Mouse (Mus musculus): ENCODE measurements at regions not wholly inside any gene's neighbourhood (a gene's known extent, or its start where the extent isn't known, plus 50 kb on each side); places are given as distances from the start of the nearest gene placed in this dataset.

DNA sequence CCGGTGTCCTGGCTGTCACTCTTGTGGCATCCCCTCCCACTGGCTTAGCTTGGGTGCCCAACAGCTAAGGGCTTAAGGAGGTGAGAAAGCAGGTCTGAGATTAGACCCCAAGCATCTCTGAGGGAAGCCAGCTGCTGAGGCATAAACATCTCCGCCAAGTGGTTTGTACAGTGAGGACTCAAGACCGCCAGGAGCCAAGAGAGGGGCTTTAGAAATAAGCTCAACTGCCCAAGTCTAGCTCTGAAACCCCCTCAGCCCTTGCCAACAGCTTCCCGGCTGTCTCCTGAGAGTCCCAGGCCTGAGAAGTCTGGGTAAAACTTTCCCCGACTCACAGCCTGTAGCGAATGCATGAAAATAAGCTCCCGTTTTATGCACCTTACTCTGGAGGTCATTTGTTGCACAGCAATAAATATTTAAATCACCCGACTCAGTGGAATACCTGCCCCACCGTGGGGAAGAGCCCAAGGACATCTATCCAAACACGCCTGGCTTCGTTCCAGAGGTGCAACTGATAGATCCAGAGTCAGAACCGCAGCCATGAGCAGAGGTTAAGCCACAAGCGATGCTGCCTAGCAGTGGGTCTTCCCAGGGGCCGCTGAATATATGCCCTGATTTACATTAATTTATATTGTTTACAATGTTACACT, 100.1 kb upstream of the Slc44a1 start:
- Histone ChIP-seq H3K4me3 (replicated peaks) (no peak overlapping the region), H3K9ac (no peak overlapping the region), H3K36me3 (replicated peaks) (no peaks in the 10 kb centered on the region), H3K4me1 (peaks cover 5% of the 10 kb centered on the region; the same call in 1 of the 2 replicates), H3K9me3 (0 out of 2 replicates have a peak, but pooled peaks cover 6% of the 10 kb centered on the region), H3K27ac (no peak overlapping the region), H3K4me2 (no peak overlapping the region), H3K27me3 (no peaks in the 10 kb centered on the region)
- WGBS: 88% methylated on average over 13 of the region's 14 CpGs
- ATAC-seq (ENCODE audit: low FRiP score): no peak

DNA sequence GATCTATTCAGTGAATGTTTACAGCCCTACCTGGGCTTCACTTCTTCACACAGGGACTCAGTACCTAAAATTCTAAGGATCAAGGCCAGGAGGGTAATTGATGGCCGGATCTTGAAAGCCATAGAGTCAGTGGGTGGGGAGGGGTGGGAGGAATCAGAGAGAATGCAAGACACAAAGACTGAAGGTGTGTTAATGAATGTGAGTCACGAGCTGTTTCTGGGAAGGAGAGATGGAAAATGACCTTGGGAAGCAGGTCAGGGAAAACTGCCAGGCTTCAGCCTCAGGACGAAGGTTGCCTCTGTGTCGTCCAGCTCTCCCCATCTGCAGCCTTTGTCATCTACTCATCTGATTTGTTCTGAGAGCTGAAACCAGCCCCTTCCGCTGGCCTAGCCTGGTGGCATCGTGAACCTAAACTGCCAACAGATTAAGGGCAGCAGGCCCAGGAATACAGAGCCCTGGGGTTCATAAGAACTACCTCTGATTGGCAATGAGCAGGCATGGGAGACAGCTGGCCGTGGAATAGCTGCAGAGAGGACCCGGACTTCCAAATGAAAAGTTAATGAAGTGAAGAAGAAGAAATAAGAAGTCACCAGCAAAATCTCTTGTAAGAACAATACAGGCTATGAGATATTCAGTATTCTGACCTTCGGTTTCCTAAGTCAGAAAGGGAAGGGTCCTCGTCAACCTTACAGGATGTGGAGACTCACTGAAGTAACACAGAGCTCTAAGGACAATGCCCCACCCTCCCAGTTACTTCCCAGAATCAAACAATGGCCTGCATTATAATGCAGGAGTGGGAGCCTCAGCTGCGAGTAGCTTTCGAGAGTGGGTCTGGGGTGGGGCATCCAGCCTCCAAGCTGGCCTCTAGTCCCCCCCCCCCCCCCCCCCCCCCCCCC, 100.8 kb upstream of the Slc44a1 start:
- H3K27me3 ChIP-seq: no peaks in the 10 kb centered on the region
- 53% methylated on average over 12 of the region's 12 CpGs for WGBS
- H3K27ac ChIP-seq: 0 out of 2 replicates have a peak overlapping the region, but pooled peaks have one; percentile 43

DNA sequence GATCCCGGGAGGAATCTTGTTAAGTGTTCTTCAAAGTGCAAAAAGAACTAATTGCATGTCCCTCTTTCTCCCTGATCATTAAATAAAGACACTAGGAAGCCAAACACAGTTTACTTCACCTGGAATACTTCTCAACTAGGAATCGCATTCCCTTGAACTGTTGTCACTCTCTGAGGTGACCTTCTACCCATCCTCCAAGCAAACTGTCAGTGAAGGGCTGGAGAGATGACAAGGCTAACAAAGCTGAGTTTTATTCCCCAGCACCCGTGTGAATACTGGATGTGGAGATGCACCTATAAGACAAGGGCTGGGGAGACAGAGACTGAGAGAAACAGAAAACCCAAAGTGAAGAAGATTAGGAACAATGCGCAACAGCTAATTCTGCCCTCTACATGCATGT, 101.7 kb upstream of the Slc44a1 start:
- no peak for ATAC-seq (ENCODE audit: low FRiP score)
- no peak overlapping the region for H3K4me3 ChIP-seq (replicated peaks)
- no peaks in the 10 kb centered on the region for H3K36me3 ChIP-seq (replicated peaks)
- no peak overlapping the region for H3K9ac ChIP-seq
- H3K4me2 ChIP-seq: no peak overlapping the region
- H3K9me3 ChIP-seq: 0 out of 2 replicates have a peak, but pooled peaks cover 6% of the 10 kb centered on the region
- H3K27ac ChIP-seq: no peak overlapping the region
- H3K27me3 ChIP-seq: no peaks in the 10 kb centered on the region
- peaks cover 5% of the 10 kb centered on the region; the same call in 1 of the 2 replicates for H3K4me1 ChIP-seq
- WGBS: 82% methylated on average over 4 of the region's 4 CpGs

More for the DNA sequence above, 100.8 kb upstream of the Slc44a1 start:
- Histone ChIP-seq H3K9me3 (0 out of 2 replicates have a peak, but pooled peaks cover 6% of the 10 kb centered on the region), H3K4me2 (no peak overlapping the region), H3K4me1 (peaks cover 5% of the 10 kb centered on the region; the same call in 1 of the 2 replicates), H3K36me3 (replicated peaks) (no peaks in the 10 kb centered on the region), H3K9ac (no peak overlapping the region), H3K4me3 (replicated peaks) (no peak overlapping the region)
- ATAC-seq (ENCODE audit: low FRiP score): no peak

DNA sequence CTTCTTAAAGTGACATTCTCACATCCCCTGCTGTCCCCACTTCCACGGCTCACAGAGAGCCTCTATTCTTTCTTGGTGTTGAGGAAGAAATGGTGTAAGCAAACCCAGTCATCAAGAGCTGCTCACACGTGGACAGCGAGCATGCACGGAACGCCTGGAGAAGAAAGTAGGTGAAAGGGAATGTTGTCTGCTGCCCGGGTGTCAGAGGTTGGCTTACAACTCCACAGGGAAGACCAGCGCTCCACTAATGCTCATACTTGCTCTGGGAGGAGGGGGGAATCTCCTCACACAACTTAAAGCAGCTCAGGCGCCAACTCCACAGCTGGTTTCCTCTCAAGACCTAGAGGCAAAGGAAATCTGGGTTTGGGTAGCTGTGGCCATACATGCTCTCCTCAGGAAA, 102.4 kb upstream of the Slc44a1 start:
- Histone ChIP-seq H3K27ac (no peak overlapping the region), H3K4me1 (peaks cover 5% of the 10 kb centered on the region; the same call in 1 of the 2 replicates)

DNA sequence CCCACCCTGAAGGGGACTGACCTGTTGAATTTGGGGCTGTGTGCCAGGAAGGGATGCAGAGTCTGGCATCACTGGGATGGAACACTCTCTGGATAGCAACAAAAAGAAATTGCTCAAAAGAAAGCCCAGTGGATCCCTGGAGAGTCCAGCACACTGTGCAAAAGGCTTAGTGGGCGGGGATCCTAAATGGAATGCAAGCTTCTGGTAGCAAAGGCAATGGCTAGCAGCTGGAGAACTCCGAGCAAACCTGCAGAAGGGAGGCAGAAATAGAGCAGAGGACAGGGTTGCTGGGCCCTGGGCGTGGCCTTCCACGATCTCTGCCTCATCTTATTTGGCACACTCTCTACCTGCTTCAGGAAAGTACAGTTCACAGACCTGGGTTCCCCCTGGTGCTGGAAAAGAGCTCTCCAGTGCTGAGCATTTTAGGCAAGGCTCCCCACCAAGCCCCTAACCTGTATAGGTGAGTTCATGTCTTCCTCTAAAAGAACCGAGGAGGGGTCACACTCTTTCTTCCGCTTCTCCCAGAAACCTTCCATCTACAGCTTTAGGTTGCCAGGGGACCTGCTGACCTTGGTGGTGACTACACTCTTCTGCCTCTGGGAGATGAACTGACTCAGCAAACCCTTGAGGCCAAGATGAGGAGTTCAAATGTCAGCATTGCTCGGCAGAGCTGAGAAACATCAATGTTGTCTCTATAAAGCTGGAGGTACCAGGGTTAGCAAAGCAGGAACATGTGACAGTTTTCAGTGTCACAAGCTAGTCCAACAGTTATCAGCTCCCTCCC, 112.6 kb upstream of the Slc44a1 start:
- no peak for ATAC-seq (ENCODE audit: low FRiP score)
- 69% methylated on average over 7 of the region's 7 CpGs for WGBS
- H3K4me3 ChIP-seq (replicated peaks): no peak overlapping the region
- no peaks in the 10 kb centered on the region for H3K9me3 ChIP-seq
- no peaks in the 10 kb centered on the region for H3K36me3 ChIP-seq (replicated peaks)
- H3K4me1 ChIP-seq: no peaks in the 10 kb centered on the region
- no peak overlapping the region for H3K27ac ChIP-seq
- no peak overlapping the region for H3K4me2 ChIP-seq
- H3K9ac ChIP-seq: no peak overlapping the region
- no peaks in the 10 kb centered on the region for H3K27me3 ChIP-seq

More for the DNA sequence above, 102.4 kb upstream of the Slc44a1 start:
- ATAC-seq (ENCODE audit: low FRiP score): no peak
- Histone ChIP-seq H3K4me2 (no peak overlapping the region), H3K9me3 (0 out of 2 replicates have a peak, but pooled peaks cover 6% of the 10 kb centered on the region), H3K27me3 (no peaks in the 10 kb centered on the region), H3K36me3 (replicated peaks) (no peaks in the 10 kb centered on the region), H3K4me3 (replicated peaks) (no peak overlapping the region), H3K9ac (no peak overlapping the region)
- 51% methylated on average over 8 of the region's 8 CpGs for WGBS

DNA sequence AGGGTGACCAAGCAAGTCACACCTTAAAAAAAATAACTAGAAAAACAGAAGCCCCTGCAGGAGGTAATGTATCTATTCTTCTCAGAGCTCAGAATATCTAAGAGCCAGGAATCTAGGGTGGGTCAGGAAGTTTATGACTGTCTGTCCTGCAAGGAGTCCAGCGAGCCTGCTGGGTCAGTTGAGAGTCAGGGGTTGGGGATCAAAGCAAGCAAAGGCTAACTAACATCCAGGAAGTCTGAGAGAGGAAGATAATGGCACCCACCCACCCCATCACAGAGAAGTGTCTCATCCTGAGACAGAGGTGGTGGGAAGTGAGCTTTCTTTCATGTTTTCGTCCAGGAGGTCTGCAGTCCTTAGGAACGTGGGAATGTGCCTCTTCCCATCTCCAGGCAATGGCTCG, 116.4 kb upstream of the Slc44a1 start:
- 87% methylated on average over 4 of the region's 4 CpGs for WGBS
- Histone ChIP-seq H3K4me3 (replicated peaks) (no peak overlapping the region), H3K27ac (no peak overlapping the region), H3K9ac (no peak overlapping the region), H3K4me2 (no peak overlapping the region), H3K27me3 (no peaks in the 10 kb centered on the region), H3K36me3 (replicated peaks) (no peaks in the 10 kb centered on the region), H3K4me1 (no peaks in the 10 kb centered on the region), H3K9me3 (no peaks in the 10 kb centered on the region)
- ATAC-seq (ENCODE audit: low FRiP score): no peak

DNA sequence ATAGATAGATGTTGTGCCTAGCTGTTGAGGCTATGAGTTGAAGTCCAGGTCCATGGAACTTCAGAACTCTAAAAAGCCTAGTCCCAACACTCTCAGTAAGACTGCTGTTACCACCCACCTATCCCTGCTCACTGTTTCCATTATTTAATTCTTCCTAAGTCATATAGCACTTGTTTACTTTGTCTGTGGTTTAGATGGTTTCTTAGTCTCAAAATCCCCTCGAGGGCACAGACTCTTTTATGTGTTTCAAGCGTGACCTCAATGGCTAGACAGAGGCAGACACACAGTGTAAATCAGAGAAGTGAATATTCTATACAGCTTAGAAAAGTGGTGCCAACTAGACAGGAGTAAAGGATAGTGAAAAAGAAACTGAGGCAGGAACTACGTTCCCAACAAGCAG, 117.0 kb upstream of the Slc44a1 start:
- 73% methylated on average over 3 of the region's 3 CpGs for WGBS

DNA sequence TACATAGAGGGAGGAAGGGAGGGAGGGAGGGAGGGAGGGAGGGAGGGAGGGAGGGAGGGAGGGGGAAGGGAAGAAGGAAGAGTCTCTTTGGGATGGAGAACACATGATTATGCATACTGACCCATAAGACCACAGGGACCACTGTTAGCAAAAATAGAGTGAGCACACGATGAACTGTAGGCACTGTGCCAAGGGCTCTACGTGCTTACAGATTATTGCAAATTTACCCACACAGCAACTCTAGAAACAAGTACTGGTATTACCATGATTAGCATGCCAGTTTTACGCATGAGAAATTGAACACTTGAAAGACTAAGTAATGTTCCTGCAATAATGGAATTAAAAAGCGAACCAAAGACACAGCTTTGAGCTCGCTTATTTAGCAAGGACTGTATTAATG, 117.7 kb upstream of the Slc44a1 start:
- H3K27me3 ChIP-seq: no peaks in the 10 kb centered on the region
- no peaks in the 10 kb centered on the region for H3K36me3 ChIP-seq (replicated peaks)
- peaks cover 7% of the 10 kb centered on the region for H3K4me1 ChIP-seq
- no peak overlapping the region for H3K27ac ChIP-seq
- no peak for ATAC-seq (ENCODE audit: low FRiP score)
- H3K4me3 ChIP-seq (replicated peaks): no peak overlapping the region
- no peak overlapping the region for H3K9ac ChIP-seq
- H3K4me2 ChIP-seq: no peak overlapping the region
- no peaks in the 10 kb centered on the region for H3K9me3 ChIP-seq
- 75% methylated on average over 5 of the region's 5 CpGs for WGBS

More for the DNA sequence above, 117.0 kb upstream of the Slc44a1 start:
- H3K9me3 ChIP-seq: no peaks in the 10 kb centered on the region
- H3K4me2 ChIP-seq: no peak overlapping the region
- H3K4me1 ChIP-seq: no peaks in the 10 kb centered on the region
- H3K27me3 ChIP-seq: no peaks in the 10 kb centered on the region
- ATAC-seq (ENCODE audit: low FRiP score): no peak
- no peak overlapping the region for H3K9ac ChIP-seq
- no peak overlapping the region for H3K4me3 ChIP-seq (replicated peaks)
- H3K36me3 ChIP-seq (replicated peaks): no peaks in the 10 kb centered on the region
- H3K27ac ChIP-seq: no peak overlapping the region

DNA sequence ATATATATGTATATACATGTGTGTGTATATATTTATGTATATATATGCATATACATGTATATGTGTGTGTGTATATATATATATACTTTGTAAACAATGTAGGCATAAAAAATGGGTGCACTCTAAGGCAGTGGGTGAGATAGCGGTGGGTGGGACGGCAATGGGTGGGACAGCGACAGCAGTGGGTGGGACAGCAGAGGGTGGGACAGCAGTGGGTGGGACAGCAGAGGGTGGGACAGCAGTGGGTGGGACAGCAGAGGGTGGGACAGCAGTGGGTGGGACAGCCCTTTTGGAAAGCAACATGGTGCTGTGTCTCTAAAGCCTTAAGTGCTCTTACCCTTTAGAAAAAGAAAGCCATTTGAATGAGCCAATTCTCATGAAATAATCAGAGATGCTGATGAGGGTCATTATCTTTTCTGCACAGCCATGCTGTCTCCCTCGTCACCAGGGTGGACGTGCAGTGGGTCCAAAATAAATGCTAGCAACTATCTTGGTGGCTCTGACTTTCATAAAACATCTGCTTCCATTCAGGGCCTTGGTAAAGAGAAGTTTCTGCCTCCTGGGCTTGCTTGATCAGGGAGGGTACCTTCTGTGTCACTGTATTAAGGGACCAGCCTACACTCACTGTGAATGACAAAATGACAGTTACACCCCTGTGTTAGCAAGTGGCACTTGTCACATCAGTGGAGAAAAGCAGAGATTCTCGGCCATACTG, 119.3 kb upstream of the Slc44a1 start:
- H3K9ac ChIP-seq: no peak overlapping the region

DNA sequence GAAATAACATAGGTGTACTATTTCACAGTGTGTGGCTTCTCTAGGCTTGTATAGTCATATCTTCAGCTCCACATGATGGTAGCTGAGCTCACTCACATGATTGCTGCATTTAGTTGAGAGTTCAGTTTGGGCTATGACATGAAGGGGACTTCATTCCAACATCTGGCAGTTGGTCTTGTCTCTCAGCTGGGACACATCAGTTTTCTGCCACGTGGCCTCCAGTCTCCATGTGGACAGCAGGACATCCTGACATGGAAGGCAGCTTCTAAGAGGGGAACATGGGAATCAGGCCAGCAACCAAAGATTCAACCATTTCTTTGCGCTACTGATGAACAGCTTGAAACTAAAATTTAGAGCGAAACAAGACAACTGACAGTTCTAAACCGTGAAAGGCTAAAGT, 121.2 kb upstream of the Slc44a1 start:
- 93% methylated on average over 4 of the region's 4 CpGs for WGBS
- peaks cover 27% of the 10 kb centered on the region for H3K4me1 ChIP-seq
- no peak overlapping the region for H3K4me3 ChIP-seq (replicated peaks)

More for the DNA sequence above, 119.3 kb upstream of the Slc44a1 start:
- no peak overlapping the region for H3K27ac ChIP-seq
- H3K4me3 ChIP-seq (replicated peaks): no peak overlapping the region
- no peaks in the 10 kb centered on the region for H3K9me3 ChIP-seq
- no peak overlapping the region for H3K4me2 ChIP-seq
- WGBS: 69% methylated on average over 6 of the region's 6 CpGs
- peaks cover 19% of the 10 kb centered on the region for H3K4me1 ChIP-seq
- no peaks in the 10 kb centered on the region for H3K27me3 ChIP-seq
- ATAC-seq (ENCODE audit: low FRiP score): peak; percentile 9; the same call in 1 of the 2 replicates
- H3K36me3 ChIP-seq (replicated peaks): no peaks in the 10 kb centered on the region

DNA sequence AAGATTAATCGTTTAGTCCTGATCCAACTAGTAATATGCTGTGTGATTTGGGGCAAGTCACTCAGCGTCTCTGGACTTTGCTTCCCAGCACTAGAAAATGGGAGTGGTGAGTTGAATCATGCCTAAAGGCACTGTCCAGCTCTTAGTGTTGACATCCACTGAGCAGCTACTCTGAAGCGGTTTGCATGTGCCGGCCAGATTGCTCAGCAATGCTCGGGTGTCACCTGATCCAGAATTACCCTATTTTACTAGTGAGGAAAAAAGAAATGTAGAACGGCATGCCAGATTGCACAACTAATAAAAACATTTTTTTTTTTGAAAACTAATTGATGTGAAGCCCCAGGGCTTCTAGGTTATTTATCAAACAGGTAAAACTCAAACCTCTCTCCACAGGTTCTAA, 122.0 kb upstream of the Slc44a1 start:
- Histone ChIP-seq H3K9me3 (no peaks in the 10 kb centered on the region), H3K4me3 (replicated peaks) (no peak overlapping the region), H3K27me3 (no peaks in the 10 kb centered on the region), H3K9ac (no peak overlapping the region), H3K36me3 (replicated peaks) (no peaks in the 10 kb centered on the region), H3K4me2 (no peak overlapping the region), H3K4me1 (peaks cover 27% of the 10 kb centered on the region), H3K27ac (no peak overlapping the region)
- ATAC-seq (ENCODE audit: low FRiP score): no peak
- 82% methylated on average over 6 of the region's 6 CpGs for WGBS

More for the DNA sequence above, 121.2 kb upstream of the Slc44a1 start:
- Histone ChIP-seq H3K4me2 (no peak overlapping the region), H3K9ac (no peak overlapping the region), H3K9me3 (no peaks in the 10 kb centered on the region), H3K27me3 (no peaks in the 10 kb centered on the region), H3K36me3 (replicated peaks) (no peaks in the 10 kb centered on the region), H3K27ac (no peak overlapping the region)
- no peak for ATAC-seq (ENCODE audit: low FRiP score)
